Mouse (Mus musculus): ENCODE data around the gene Get4.

GRCm38 (mm10) chr5:139285383-139286067 lies 33.4 kb downstream of the Get4 start:
- TF ChIP-seq CTCF (IDR thresholded peaks at IDR 0.05; ENCODE audit: borderline replicate concordance, insufficient read depth, low read depth, low read length) (no peak), POLR2A (IDR thresholded peaks at IDR 0.05; ENCODE audit: borderline replicate concordance, insufficient read depth, low read length) (no peak)

Measured in cerebellum, adult 2 months (tissue).